Mouse (Mus musculus): ENCODE measurements around the gene Zcrb1. TPM values are rescaled to one million over a fixed set of nuclear protein-coding genes. Genes with fewer than 3 reads are reported as not detected.
"Not testable (repeated sequence)": the region's sequence is repeated elsewhere in the genome, so short reads cannot be mapped to it uniquely, and the experiment has no call there.

Gene Zcrb1
- polyA plus RNA-seq, 1 experiment from 2014 or later = 92.0 TPM

DNA sequence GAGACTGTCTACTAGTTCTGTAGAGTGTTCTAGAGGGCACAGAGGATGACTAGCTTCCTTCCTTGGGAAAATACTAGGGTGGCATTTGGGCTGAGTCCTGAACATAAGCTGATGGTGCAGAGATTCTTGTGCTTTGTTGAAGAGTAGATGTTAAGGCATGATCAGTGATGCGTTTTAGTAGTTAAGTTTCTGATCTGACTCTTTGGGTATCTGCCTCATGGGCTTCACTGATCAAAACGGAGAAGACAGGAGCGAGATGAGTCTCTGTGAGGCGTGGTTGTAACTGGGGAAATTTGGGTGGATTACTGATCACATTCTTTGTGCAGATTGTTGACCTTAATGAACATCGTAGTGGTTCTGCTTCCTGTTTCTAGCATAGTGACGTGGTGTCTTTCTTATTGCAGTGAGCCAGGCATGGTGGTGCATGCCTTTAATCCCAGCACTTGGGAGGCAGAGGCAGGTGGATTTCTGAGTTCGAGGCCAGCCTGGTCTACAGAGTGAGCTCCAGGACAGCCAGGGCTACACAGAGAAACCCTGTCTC lies 7.4 kb upstream of the Zcrb1 start:
- Histone ChIP-seq H3K9me3 (replicated peaks) (no peaks in the 10 kb centered on the region), H3K27ac (no peak overlapping the region), H3K27me3 (no peaks in the 10 kb centered on the region), H3K4me3 (replicated peaks) (no peak overlapping the region), H3K4me2 (no peak overlapping the region), H3K36me3 (peaks cover 17% of the 10 kb centered on the region), H3K9ac (no peak overlapping the region), H3K4me1 (replicated peaks) (peaks cover 46% of the 10 kb centered on the region)
- ATAC-seq (ENCODE audit: low read depth) (no peak), DNase-seq (no peak)
- 68% methylated on average over 7 of the region's 7 CpGs for WGBS (ENCODE audit: insufficient replicate concordance)

DNA sequence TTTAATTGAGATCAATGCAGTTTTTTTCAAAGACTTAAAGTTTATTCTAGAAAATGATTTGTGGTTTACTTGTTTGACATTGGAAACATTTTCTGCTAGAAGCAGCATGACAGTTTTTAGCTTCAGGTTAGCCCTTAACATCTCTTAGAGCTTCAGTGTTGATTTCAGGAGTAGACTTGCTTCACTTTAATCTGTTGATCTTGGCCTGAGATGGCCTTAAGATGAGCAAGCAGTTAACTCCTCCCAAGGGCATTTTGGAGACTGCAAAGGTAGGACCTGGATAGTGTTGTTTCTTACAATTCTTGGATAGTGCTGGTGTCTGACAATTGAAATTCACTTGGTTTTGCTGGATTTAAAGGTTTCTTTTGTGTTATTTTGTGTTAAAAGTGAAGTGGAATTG lies 6.7 kb upstream of the Zcrb1 start:
- no peak for DNase-seq
- H3K4me1 ChIP-seq (replicated peaks) = peaks cover 51% of the 10 kb centered on the region
- H3K4me2 ChIP-seq = no peak overlapping the region
- H3K27me3 ChIP-seq = no peaks in the 10 kb centered on the region
- no peaks in the 10 kb centered on the region for H3K9me3 ChIP-seq (replicated peaks)
- no peak overlapping the region for H3K9ac ChIP-seq
- H3K36me3 ChIP-seq = peaks cover 17% of the 10 kb centered on the region
- H3K27ac ChIP-seq = no peak overlapping the region
- no peak overlapping the region for H3K4me3 ChIP-seq (replicated peaks)
- no peak for ATAC-seq (ENCODE audit: low read depth)

DNA sequence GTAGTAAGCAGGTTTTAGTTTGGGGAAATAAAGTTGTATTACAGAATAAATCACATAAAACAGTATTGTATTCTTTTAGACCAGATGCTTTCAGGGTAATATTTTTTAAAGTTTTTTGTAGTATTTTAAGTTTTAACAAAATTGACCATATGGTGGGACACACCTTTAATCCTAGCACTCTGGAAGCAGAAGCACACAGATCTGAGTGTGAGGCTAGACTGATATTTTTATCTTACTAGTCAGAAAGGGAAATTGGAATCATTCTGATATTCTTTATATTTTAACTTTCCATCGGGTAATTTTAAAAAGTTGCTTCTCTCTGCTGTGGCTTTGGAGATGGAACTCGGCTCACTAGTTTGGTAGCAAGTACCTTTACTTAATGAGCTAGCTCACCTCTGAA lies 4.6 kb upstream of the Zcrb1 start:
- Histone ChIP-seq H3K27me3 (no peaks in the 10 kb centered on the region), H3K4me3 (replicated peaks) (no peak overlapping the region), H3K9ac (no peak overlapping the region), H3K9me3 (replicated peaks) (no peaks in the 10 kb centered on the region), H3K4me1 (replicated peaks) (peaks cover 64% of the 10 kb centered on the region), H3K4me2 (no peak overlapping the region), H3K36me3 (peaks cover 6% of the 10 kb centered on the region; the same call in 1 of the 2 replicates), H3K27ac (no peak overlapping the region)
- ATAC-seq (ENCODE audit: low read depth) (no peak), DNase-seq (no peak)
- 70% methylated on average over 2 of the region's 2 CpGs for WGBS (ENCODE audit: insufficient replicate concordance)

DNA sequence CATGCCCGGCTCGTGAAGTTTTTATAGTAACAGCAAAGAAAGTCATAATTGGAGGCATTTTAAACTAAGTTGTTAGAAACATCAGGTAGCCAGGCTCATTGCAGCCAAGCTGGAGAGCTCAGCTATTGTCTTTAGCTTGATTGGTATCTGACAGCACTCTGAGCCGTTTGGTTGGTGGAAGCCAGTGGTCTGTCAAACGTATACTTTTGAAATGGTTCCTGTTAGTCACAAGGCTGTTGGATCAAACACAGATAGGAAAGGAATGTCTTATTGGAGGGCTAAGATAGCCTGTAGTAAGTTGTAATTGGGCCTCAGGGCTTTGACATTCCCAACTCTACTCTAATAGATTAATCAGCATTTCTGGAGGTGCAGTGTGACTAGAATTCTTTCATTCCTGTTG lies 3.3 kb upstream of the Zcrb1 start:
- ATAC-seq (ENCODE audit: low read depth) (no peak), DNase-seq (no peak)
- no peak overlapping the region for H3K4me3 ChIP-seq (replicated peaks)
- peaks cover 3% of the 10 kb centered on the region; the same call in 1 of the 2 replicates for H3K36me3 ChIP-seq
- H3K27me3 ChIP-seq = no peaks in the 10 kb centered on the region
- no peaks in the 10 kb centered on the region for H3K9me3 ChIP-seq (replicated peaks)
- H3K4me1 ChIP-seq (replicated peaks) = peaks cover 70% of the 10 kb centered on the region
- no peak overlapping the region for H3K9ac ChIP-seq
- H3K27ac ChIP-seq = peak overlapping the region; percentile 0; the same call in 1 of the 2 replicates
- 41% methylated on average over 4 of the region's 4 CpGs for WGBS (ENCODE audit: insufficient replicate concordance)
- peak overlapping the region; percentile 4; the same call in 1 of the 2 replicates for H3K4me2 ChIP-seq

DNA sequence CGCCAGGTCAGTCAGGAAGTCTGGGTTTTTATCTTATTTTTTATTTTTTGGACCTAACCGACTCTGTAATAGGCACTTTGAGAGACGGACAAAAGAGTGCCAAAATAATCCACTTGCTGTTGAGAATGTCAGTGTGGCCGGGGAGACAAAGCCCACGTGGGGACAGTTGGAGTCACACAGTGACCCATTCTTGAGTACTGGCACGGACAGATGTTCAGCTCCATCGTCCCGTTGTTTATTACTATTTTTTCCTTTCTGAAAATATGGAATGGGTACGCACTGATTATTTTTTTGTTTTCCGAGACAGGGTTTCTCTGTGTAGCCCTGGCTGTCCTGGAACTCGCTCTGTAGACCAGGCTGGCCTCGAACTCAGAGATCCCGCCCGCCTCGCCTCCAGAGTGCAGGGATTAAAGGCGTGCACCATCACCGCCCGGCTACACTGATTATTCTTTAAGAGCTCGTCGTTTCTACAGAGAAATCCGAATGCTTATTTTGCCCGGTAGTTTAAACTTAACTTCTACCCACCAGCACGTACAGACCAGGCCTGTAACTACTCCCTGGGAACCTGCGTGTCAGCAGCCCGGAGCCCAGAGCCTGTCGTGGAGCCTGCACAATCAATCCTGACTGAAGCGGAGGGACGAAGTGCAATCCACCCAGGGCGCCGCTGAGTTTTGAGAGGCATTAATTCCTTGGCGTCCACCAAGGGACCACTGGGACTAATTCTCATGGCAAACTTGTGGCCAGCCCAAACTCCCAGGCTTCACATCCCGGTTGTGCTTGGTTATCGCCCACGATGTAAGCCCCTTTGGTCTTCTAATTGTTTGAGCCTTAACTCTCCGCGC lies 786 bp upstream of the Zcrb1 start:
- H3K4me2 ChIP-seq = peak overlapping the region; percentile 88
- ATAC-seq (ENCODE audit: low read depth) = peak; percentile 29; the same call in 1 of the 2 replicates
- H3K4me3 ChIP-seq (replicated peaks) = peak overlapping the region; percentile 90
- DNase-seq = peak; percentile 15
- peaks cover 57% of the 10 kb centered on the region for H3K4me1 ChIP-seq (replicated peaks)
- H3K27ac ChIP-seq = peak overlapping the region; percentile 93
- peak overlapping the region; percentile 94 for H3K9ac ChIP-seq
- peaks cover 19% of the 10 kb centered on the region for H3K36me3 ChIP-seq
- H3K9me3 ChIP-seq (replicated peaks) = no peaks in the 10 kb centered on the region
- no peaks in the 10 kb centered on the region for H3K27me3 ChIP-seq
- 3% methylated on average over 36 of the region's 36 CpGs for WGBS (ENCODE audit: insufficient replicate concordance)

DNA sequence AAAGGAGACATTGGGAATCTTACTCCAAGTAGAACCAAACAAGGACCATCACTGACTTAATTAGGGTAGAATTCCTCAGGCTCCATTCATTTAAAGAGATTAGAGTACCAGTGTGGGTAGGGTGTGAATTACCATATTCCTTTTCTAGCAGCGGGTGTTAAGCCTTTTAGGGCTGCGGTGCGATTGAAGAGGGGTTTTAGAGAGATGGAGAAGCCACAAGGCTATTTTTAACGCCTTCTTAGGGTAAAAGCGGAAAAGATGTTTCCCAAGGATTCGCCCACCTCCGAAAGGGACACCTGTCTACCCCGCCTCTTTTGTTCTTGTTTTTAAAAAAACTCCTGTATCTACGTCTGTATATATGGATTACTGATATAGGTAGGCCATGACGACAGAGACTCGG lies 865 bp downstream of the Zcrb1 start:
- peak overlapping the region; percentile 88 for H3K4me2 ChIP-seq
- 3% methylated on average over 11 of the region's 11 CpGs for WGBS (ENCODE audit: insufficient replicate concordance)
- no peak for ATAC-seq (ENCODE audit: low read depth)
- H3K9ac ChIP-seq = peak overlapping the region; percentile 94
- peaks cover 34% of the 10 kb centered on the region for H3K36me3 ChIP-seq
- no peaks in the 10 kb centered on the region for H3K27me3 ChIP-seq
- no peak overlapping the region for H3K27ac ChIP-seq
- peak overlapping the region; percentile 90 for H3K4me3 ChIP-seq (replicated peaks)
- peaks cover 50% of the 10 kb centered on the region for H3K4me1 ChIP-seq (replicated peaks)
- no peaks in the 10 kb centered on the region for H3K9me3 ChIP-seq (replicated peaks)
- DNase-seq = no peak

DNA sequence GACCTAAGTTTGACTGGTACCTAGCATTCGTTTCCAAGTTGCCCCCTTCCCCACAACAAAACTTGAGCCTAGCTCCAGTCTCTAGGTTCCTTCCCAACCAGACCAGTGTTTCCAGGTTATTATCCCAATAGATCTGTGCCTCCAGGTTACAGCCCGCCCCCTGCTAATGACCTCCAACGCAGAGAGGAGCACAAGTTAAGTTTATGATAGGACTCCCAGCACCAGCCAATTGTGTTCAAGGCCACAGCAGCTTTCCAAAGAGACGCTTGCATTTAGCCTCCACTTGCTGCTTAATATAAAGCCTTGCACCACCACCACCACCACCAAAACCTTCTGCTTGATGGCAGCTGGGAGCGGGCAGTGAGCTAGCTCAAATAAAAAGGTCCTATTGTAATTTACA lies 16.8 kb downstream of the Zcrb1 start:
- Histone ChIP-seq H3K36me3 (peaks cover 13% of the 10 kb centered on the region), H3K27ac (no peak overlapping the region), H3K4me3 (replicated peaks) (no peak overlapping the region), H3K4me2 (no peak overlapping the region), H3K9me3 (replicated peaks) (no peaks in the 10 kb centered on the region), H3K9ac (no peak overlapping the region), H3K4me1 (replicated peaks) (no peaks in the 10 kb centered on the region), H3K27me3 (no peaks in the 10 kb centered on the region)
- WGBS (ENCODE audit: insufficient replicate concordance) = 65% methylated on average over 5 of the region's 5 CpGs
- no peak for DNase-seq
- ATAC-seq (ENCODE audit: low read depth) = no peak

DNA sequence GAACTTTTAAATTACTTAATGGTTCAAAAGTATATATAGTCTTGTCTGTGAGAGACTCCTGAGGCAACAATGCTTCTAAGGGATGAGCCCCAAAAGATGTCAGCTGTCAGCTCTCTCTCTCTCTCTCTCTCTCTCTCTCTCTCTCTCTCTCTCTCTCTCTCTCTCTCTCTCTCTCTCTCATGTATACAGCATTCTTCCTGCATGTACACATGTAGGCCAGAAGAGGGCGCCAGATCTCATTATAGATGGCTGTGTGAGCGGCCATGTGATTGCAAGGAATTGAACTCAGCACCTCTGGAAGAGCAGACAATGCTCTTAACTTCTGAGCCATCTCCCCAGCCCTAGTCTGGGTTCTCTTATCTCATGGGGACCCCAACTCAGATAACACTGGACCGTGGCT lies 19.0 kb downstream of the Zcrb1 start:
- Histone ChIP-seq H3K36me3 (no peaks in the 10 kb centered on the region), H3K4me3 (replicated peaks) (no peak overlapping the region), H3K4me1 (replicated peaks) (peaks cover 17% of the 10 kb centered on the region), H3K9ac (no peak overlapping the region), H3K27me3 (no peaks in the 10 kb centered on the region), H3K27ac (no peak overlapping the region), H3K4me2 (no peak overlapping the region), H3K9me3 (replicated peaks) (no peaks in the 10 kb centered on the region)
- peak; percentile 36 for DNase-seq
- ATAC-seq (ENCODE audit: low read depth) = peak; percentile 61; the same call in 1 of the 2 replicates
- 46% methylated on average over 3 of the region's 3 CpGs for WGBS (ENCODE audit: insufficient replicate concordance)

DNA sequence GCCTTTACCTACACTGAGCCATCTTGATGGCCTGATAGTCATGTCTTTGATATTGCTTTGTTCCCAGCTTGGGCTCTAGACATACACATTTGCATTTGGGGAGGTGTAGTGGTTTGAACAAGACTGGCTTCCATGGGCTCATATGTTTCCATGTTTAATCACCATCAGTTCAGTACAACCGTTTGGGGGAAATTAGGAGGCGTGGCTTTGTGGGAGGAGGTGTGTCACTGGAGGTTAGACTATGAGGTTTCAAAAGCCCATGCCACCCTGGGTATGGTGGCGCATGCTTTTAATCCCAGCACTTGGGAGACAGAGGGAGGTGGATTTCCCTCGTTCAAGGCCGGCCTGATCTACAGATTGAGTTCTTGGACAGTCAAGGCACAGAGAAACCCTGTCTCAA lies 22.4 kb downstream of the Zcrb1 start:
- Histone ChIP-seq H3K4me2 (no peak overlapping the region), H3K36me3 (no peaks in the 10 kb centered on the region), H3K27ac (no peak overlapping the region), H3K9me3 (replicated peaks) (no peaks in the 10 kb centered on the region), H3K27me3 (no peaks in the 10 kb centered on the region), H3K4me1 (replicated peaks) (peaks cover 39% of the 10 kb centered on the region), H3K4me3 (replicated peaks) (no peak overlapping the region), H3K9ac (no peak overlapping the region)
- DNase-seq (no peak), ATAC-seq (ENCODE audit: low read depth) (no peak)
- 69% methylated on average over 5 of the region's 5 CpGs for WGBS (ENCODE audit: insufficient replicate concordance)

DNA sequence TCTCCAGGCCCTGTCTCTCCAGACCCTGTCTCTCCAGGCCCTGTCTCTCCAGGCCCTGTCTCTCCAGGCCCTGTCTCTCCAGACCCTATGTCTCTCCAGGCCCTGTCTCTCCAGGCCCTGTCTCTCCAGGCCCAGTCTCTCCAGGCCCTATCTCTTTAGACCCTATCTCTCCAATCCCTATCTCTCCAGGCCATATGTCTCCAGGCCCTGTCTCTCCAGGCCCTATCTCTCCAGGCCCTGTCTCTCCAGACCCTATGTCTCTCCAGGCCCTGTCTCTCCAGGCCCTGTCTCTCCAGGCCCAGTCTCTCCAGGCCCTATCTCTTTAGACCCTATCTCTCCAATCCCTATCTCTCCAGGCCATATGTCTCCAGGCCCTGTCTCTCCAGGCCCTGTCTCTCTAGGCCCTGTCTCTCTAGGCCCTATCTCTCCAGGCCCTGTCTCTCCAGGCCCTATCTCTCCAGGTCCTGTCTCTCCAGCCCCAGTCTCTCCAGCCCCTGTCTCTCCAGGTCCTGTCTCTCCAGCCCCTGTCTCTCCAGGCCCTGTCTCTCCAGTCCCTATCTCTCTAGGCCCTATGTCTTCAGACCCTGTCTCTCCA lies 25.5 kb downstream of the Zcrb1 start:
- Histone ChIP-seq H3K4me1 (replicated peaks) (peaks cover 39% of the 10 kb centered on the region), H3K27ac (peak overlapping the region; percentile 95), H3K9ac (peak overlapping the region; percentile 66), H3K4me2 (peak overlapping the region; percentile 47)
- H3K27me3 ChIP-seq; H3K36me3 ChIP-seq; H3K9me3 ChIP-seq (replicated peaks); H3K4me3 ChIP-seq (replicated peaks): not testable (repeated sequence)
- ATAC-seq (ENCODE audit: low read depth) (peak; percentile 90), DNase-seq (peak; percentile 50)

DNA sequence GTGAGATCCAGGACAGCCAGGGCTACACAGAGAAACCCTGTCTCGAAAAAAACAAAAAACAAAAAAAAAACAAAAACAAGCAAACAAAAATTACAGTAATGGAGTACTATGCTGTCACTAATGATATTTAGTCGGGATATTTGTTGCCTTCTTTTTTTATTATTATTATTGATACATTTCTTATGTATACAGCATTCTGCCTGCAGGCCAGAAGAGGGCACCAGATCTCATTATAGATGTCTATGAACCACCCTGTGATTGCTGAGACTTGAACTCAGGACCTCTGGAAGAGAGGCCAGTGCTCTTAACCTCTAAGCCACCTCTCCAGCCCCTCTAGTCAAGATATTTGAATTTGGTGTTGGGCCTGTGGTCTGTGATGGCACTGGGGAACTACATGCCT lies 26.3 kb downstream of the Zcrb1 start:
- Histone ChIP-seq H3K36me3 (no peaks in the 10 kb centered on the region), H3K27me3 (no peaks in the 10 kb centered on the region), H3K4me1 (replicated peaks) (peaks cover 39% of the 10 kb centered on the region), H3K9ac (no peak overlapping the region), H3K27ac (peak overlapping the region; percentile 95), H3K4me3 (replicated peaks) (no peak overlapping the region), H3K4me2 (no peak overlapping the region), H3K9me3 (replicated peaks) (no peaks in the 10 kb centered on the region)
- 71% methylated on average over 2 of the region's 2 CpGs for WGBS (ENCODE audit: insufficient replicate concordance)
- DNase-seq = no peak
- ATAC-seq (ENCODE audit: low read depth) = no peak

Data from liver, embryonic 13.5 days (tissue).